Mouse (Mus musculus) embryonic stem cell, embryonic (primary cell): ENCODE data around the gene S100a13.

ENCODE experiments used
- CTCF ChIA-PET, 4 experiments: fragments of 300-600 bp in 2 of 4; fragments of 350-600 bp in 2 of 4; sonication (Branson Sonifier 250); formaldehyde crosslinking; loops; one replicate each; lab custom pipeline; 2022; ENCODE audit warnings: inconsistent platforms in 2 of 4; lab: Charles Lee
- POLR2A ChIA-PET, 4 experiments: fragments of 300-600 bp in 2 of 4; fragments of 350-600 bp in 2 of 4; sonication (Branson Sonifier 250); formaldehyde crosslinking; loops; one replicate each; lab custom pipeline; 2022; ENCODE audit warnings: antibody characterized with exemption in 4 of 4, inconsistent platforms in 1 of 4; lab: Charles Lee

S100a13 gene

DNA sequence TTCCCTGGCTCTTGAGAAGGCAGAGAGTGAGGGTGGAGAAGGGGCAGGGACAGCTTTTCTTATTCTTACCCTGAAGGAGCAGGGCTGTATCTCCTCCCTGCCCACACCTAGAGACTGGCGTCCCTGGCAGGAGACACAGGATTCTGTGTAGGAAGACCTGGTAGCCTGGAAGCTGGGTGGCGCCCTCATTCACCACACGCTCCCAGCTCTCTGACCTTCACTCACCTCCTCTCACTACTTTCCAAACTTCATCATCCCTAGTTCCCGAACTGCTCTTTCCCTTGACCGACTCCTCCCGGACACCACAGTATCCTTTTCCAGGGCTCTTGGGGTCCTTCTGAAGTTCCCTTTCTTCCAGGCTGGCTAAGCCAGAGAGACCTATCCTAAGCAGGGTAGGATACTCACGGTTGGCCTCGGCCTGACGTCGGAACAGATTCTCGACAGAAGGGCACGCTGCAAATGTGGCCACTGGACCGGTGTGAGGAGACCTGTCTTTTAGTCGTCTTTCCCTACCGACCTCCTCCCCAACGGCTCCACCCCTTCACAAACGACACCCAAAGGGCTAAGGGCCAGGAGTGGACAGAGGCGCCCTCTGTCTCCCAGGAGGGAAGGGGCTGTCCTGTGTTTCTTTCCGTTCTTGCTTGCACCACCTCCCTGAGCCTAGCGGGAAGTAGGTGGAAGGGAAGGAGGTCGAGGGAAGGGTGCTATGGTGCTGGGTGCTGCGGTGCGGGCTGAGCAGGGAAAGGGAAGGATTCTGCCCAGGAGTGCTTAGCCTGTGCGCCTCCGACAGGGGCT is at the start of gene S100a13, which contains the start of gene S100a1:
Gene S100a13, plus strand, starts transcription at position 640 of the 795 bp plus-strand sequence.
Gene S100a1, minus strand, starts transcription at position 597 of the 795 bp plus-strand sequence.
- CTCF ChIA-PET = interaction anchor here in 2 of 4 experiments (0.8 to 2.6 kb wide), 7 partner anchors 8 to 196 kb away, joined by 3 to 24 read pairs (median 4); partner anchors contain the start of genes S100a14 (in 2 of the 2) and Snapin (in 2 of the 2)

DNA sequence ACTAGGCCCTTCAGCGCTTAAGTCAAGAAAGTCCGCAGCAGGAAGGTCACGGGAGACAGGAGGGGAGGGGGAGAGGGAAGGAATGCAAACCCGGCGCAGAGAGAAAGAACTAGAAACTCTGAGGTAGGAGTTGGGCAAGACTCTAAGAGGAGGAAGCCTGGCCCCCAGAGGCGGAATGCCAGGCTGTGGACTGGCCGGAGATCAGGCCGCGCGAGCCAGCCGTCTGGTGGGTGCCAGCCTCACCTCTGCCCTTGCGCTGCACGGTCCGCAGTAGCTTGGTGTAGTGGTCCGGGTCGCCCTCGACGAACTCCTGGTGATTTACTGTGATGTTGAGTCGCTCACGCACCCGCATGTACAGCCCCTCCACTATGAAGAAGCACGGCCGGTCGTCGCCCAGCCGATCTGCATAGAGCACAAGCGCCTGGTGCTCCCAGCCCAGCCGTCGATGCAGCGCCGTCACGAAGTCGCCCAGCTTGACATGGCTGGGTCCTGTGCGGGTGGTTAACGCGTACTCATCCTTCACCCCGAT is 49.6 kb upstream of the S100a13 start:
- POLR2A ChIA-PET = interaction anchor here in 3 of 4 experiments (0.5 to 4.8 kb wide), 24 partner anchors 8 to 287 kb away, joined by 3 to 33 read pairs (median 5); partner anchors contain the start of genes Ilf2 (in 1 of the 3), Ints3 (in 1 of the 3) and Snapin (in 1 of the 3)
- CTCF ChIA-PET = interaction anchor here (0.5 to 5.1 kb wide), 9 partner anchors 8 to 500 kb away, joined by 3 to 47 read pairs (median 4); no protein-coding TSS in a partner anchor

More for the DNA sequence above, at the start of gene S100a13, which contains the start of gene S100a1:
- POLR2A ChIA-PET = interaction anchor here (0.7 to 19.5 kb wide), 101 partner anchors 8 to 1939 kb away, joined by 3 to 802 read pairs (median 7); partner anchors contain the start of genes Ints3 (in 3 of the 4), S100a14 (in 3 of the 4), Slc27a3 (in 3 of the 4) and Snapin (in 3 of the 4)

DNA sequence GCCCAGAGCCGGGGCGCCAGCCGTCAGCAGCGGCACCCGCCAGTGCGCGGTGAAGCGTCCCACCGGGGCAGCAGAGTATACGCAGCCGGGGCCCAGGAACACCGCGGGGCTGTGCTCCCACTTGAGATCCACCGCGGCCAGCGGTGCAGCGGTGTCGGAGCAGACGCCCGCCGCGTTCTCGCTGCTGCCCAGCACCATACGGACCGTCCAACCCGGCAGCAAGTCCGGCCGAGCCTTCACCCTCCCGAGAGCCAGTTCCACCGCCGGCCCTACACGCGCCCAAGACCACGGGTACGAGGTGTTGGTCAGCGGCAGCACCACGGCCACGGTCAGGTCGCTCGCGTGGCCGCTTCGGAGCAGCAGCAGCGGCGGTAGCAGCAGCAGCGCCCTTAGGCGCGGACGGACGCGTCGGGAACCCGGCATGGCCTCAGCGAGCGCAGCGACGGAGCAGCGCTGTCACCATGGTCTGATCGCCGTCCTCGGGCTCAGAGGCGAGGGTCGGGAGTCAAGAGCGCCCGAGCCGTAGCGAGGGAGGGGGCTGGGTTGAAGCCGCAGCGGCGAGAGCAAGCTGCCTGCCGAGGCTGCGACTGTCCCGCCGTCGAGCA is 49.1 kb upstream of the S100a13 start:
- CTCF ChIA-PET = interaction anchor here in 3 of 4 experiments (0.6 to 5.1 kb wide), 6 partner anchors 23 to 92 kb away, joined by 3 to 47 read pairs (median 6); no protein-coding TSS in a partner anchor
- POLR2A ChIA-PET = interaction anchor here in 3 of 4 experiments (0.6 to 4.8 kb wide), 16 partner anchors 9 to 120 kb away, joined by 3 to 33 read pairs (median 6); partner anchors contain the start of genes Ilf2 (in 1 of the 3), Ints3 (in 1 of the 3) and Snapin (in 1 of the 3)

DNA sequence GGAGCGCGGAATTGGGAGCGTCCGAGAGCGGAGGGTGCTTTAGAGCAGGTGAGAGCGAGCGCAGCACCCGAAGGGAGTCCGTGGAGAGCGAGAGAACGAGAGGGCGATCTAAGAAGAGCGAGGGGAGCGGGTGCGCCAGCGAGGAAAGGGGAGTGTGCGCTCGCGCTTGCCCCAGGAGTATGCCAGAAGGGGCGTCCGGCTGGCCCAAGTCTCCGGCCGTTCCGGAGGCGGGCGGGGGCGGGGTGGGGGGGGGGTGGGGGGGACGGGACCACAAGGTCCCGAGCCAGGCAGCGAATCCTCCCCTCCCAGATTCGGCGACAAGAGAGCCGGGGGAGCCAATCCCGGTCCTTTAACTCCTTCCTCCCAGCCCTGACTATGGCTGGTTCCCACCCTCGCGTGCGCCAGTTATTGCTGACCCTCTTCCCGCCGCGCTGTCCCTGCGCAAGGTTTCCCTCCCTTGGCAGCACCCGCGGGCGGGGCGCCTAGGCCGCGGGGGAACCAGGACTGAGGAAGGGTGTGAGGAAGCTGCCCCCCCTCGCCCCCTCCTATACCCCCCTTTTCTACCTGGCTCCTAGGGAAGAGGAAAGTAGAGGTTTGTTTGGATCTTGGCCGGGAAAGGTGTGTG is 48.4 kb upstream of the S100a13 start, which contains the start of gene Npr1:
Gene Npr1, minus strand, starts transcription at position 181 of the 625 bp plus-strand sequence.
- ChIA-PET POLR2A (interaction anchor here in 3 of 4 experiments (1.0 to 4.8 kb wide), 18 partner anchors 10 to 103 kb away, joined by 3 to 33 read pairs (median 6); partner anchors contain the start of genes Ints3 (in 1 of the 3) and Slc27a3 (in 1 of the 3)), CTCF (interaction anchor here in 3 of 4 experiments (1.1 to 5.1 kb wide), 5 partner anchors 53 to 92 kb away, joined by 3 to 47 read pairs (median 13); no protein-coding TSS in a partner anchor)

DNA sequence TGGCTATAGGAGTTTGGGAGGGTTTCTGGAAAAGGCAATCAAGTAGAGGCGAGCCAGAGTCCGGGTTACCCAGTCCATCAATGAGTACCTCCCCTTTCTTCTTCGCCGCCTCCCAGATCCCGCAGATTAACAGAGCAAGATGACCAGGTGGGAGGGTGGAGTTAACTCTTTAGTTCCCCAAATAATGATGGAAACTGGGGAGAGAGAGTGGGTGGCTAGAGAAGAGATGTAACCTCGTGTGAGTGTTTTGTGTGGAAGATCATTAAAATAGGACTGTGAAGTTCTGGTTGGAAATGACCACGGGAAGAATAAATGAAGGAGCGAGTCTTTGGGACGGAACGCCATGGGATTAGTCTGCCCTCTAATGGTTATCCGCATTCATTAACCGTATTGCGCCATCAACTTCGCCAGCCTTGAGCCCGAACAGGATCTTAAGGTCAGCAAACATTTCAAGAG is 47.9 kb upstream of the S100a13 start:
- ChIA-PET POLR2A (interaction anchor here (0.6 to 4.8 kb wide), 25 partner anchors 8 to 350 kb away, joined by 3 to 33 read pairs (median 4); partner anchors contain the start of genes Snapin (in 2 of the 4), Chtop (in 1 of the 4), Ints3 (in 1 of the 4) and Slc27a3 (in 1 of the 4)), CTCF (interaction anchor here (0.6 to 5.1 kb wide), 20 partner anchors 11 to 250 kb away, joined by 3 to 47 read pairs (median 4); partner anchors contain the start of gene Slc39a1 (in 1 of the 4))

DNA sequence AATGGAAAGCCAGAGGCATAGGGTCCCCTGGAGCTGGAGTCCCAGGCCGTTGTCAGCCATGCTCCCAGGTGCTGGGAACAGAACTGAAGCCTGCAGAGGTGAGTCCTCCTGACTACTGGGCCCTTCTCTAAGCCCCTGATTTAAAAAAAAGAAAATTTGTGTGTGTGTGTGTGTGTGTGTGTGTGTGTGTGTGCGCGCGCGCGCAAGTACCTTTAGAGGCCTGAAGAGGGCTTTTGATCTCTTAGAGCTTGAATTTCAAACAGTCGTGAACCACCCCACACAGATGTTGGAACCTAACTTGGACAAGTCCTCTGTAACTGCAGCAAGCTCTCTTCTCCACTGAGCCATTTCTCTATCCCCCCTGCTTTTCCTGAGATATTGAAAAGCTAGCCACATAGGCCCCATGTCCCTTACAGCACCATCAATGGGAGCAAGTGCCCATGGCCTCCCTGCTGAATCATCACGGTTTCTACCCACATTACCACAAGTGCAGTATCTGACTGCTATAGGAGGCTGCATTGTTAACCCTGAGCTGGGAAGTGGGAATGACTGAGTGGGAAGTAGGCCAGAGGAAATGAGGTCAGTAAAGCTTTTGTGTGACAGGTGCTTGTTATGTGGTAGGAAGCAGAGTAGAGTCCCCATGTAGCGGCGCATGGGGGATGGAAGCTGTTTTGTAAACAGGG is 46.5 kb upstream of the S100a13 start:
- ChIA-PET CTCF (interaction anchor here (0.5 to 5.1 kb wide), 25 partner anchors 10 to 1444 kb away, joined by 3 to 47 read pairs (median 4); partner anchors contain the start of gene Slc27a3 (in 1 of the 4)), POLR2A (interaction anchor here (0.6 to 4.8 kb wide), 27 partner anchors 11 to 175 kb away, joined by 3 to 33 read pairs (median 5); partner anchors contain the start of genes Chtop (in 2 of the 4), Slc27a3 (in 2 of the 4), Snapin (in 2 of the 4) and Gatad2b (in 1 of the 4))

DNA sequence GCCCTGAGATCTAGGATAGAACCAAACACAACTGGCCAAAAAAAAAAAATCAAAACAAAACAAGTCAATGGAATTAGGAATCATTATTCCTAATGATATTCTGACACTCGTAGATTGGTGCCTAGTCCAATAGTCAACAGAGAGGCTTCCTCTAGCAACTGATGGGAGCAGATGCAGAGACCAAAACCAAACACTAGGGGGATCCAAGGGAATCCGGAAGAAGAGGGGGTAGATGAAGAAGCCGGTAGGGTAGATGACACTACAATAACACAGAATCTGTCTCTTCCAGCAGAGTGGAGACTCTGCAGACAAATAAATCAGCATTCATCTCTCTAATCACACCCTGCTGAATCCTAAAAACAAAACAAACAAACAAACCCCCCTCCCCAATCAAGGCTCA is 42.0 kb upstream of the S100a13 start:
- ChIA-PET POLR2A (interaction anchor here in 2 of 4 experiments (0.6 to 1.0 kb wide), 2 partner anchors 18 to 41 kb away, joined by 3 read pairs; partner anchors contain the start of gene Snapin (in 1 of the 2)), CTCF (interaction anchor here in 1 of 4 experiments (0.9 kb wide), 1 partner anchor 8 kb away, joined by 3 read pairs; no protein-coding TSS in a partner anchor)

DNA sequence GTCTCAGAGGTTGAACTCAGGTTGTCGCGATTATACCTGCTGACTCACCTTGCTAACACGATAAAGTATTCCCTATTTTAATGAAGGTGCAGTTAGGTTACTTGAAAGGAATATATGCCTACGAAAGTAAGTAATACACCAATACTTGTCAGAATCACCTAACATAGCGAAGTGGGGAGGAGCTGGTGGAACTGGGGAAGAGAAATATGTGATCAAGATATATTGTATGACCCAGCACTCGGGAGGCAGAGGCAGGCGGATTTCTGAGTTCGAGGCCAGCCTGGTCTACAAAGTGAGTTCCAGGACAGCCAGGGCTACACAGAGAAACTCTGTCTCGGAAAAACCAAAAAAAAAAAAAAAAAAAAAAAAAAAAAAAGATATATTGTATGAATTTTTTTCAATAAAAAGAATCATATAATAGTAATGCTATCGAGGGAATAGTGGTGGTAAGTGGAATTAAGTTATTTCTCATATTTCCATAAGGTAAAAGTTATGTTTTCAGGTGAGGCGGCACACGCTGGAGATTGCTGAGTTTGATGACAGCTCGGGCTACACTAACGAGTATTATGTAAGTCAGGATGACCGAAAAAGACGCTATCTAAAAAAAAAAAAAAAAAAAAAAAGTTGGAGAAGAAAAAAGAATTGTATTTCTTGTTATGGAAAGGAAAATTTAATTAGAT is 38.9 kb upstream of the S100a13 start:
- ChIA-PET CTCF (interaction anchor here in 3 of 4 experiments (0.7 to 0.9 kb wide), 8 partner anchors 15 to 219 kb away, joined by 3 to 7 read pairs (median 5); partner anchors contain the start of gene Snapin (in 1 of the 3)), POLR2A (interaction anchor here (0.6 to 1.6 kb wide), 34 partner anchors 9 to 254 kb away, joined by 3 to 9 read pairs (median 4); partner anchors contain the start of genes Snapin (in 2 of the 4), S100a14 (in 1 of the 4) and Slc39a1 (in 1 of the 4))

DNA sequence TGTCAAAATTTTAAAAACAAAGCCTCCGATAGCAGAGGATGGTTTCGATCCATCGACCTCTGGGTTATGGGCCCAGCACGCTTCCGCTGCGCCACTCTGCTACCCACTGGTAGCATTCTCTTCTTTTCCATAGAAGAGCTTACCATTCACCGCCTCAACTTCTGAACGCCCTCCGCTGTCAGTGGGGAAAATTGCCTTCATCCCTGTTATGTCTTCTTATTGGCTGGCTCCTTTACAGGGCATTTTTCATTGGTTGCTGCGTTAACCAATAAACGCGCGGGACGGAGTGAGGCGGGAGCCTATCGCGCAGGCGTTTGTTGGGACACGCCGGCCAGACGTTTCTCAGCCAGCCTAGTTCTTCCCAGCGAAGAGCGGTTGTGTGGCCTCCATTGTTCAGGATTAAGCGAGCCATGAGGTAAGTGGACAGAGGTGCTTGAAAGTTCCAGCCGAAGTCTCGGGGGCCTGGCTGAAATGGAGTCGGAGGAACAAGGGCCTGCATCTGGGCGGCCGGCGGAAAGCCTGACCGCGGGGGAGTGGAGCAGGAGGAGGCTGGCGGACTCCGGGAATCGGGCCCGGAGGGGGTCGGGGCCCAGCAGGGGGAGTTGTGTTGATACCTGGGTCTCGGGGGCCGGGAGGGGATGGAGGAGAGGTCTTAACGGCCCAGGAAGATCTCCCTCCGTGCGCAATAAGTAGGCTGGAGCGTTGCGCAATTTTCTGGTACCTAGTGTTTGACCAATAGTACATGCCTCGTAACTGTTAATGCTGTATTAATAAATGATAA is 38.2 kb upstream of the S100a13 start, which contains the start of gene Ilf2:
Gene Ilf2, plus strand, starts transcription at position 296 of the 781 bp plus-strand sequence.
- CTCF ChIA-PET = interaction anchor here in 3 of 4 experiments (0.7 to 0.9 kb wide), 6 partner anchors 15 to 177 kb away, joined by 3 to 7 read pairs (median 4); partner anchors contain the start of gene Snapin (in 1 of the 3)
- POLR2A ChIA-PET = interaction anchor here (0.6 to 1.6 kb wide), 32 partner anchors 8 to 228 kb away, joined by 3 to 9 read pairs (median 4); partner anchors contain the start of genes Snapin (in 2 of the 4), S100a14 (in 1 of the 4) and Slc39a1 (in 1 of the 4)

DNA sequence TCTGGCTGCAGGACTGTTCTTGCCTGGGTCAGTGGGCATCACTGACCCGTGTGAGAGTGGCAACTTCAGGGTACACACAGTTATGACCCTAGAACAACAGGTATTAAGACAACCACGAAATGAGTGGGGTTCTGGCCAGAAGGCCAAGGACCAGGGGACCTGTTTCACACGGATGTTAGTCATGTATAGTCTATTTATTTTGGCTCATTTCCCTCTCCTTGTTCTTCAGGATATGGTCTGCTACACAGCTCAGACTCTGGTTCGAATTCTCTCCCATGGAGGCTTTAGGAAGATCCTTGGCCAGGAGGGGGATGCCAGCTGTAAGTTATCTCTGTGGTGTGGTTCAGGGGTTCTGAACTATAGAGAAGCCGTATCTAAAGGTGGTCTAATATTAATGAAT is 27.2 kb upstream of the S100a13 start:
- ChIA-PET CTCF (interaction anchor here in 2 of 4 experiments (0.6 to 1.4 kb wide), 2 partner anchors 74 to 135 kb away, joined by 3 to 4 read pairs; no protein-coding TSS in a partner anchor), POLR2A (interaction anchor here (0.5 to 19.9 kb wide), 9 partner anchors 9 to 114 kb away, joined by 3 to 802 read pairs (median 6); partner anchors contain the start of genes Chtop (in 1 of the 4), S100a1 (in 1 of the 4) and S100a13 (in 1 of the 4))

DNA sequence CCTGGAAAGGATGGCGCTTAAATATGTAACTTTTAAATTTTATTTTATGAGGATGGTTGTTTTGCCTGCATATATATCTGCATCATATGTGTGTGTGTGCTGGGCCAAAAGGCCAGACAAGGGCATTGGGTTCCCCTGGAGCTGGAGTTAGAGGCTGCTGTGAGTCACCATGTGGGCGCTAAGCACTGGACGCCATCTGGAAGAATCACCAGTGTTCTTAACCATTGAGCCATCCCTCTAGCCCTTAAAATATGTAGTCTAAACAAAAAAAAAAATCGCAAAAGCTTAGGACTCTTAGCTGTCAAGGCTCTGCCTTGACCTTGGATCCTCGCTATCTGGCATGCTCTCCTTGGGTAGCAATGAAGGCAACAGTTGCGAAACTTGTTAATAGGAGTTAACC is 25.7 kb upstream of the S100a13 start:
- CTCF ChIA-PET = interaction anchor here in 1 of 4 experiments (0.7 to 1.4 kb wide), 2 partner anchors 76 to 222 kb away, joined by 3 to 4 read pairs; no protein-coding TSS in a partner anchor

DNA sequence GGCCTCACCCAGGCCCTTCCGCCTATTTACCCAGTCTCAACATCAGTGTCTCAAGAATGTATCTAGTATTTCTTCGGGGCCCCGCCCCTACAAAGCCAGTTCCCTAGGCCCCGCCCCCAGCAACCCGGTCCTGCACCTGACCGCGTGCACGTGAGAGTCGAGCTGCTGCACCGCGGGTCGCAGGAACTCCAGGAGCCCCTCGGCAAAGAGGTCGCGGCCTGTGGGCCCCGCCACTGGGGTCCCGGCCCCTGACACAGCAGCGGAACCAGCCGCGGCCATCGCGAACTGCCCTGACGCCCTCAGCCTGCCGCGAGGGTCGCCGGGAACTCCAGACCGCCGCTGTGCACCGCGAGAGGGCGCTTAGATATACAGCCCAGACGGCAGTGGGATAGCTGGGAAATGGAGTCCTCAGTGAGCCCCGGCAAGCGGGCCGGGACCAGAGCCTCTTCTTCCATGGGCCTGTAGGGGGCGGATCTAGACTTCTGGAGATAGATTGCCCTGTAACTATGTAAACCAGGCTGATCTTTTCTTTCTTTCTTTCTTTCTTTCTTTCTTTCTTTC is 23.5 kb upstream of the S100a13 start, which contains the start of gene Snapin:
Gene Snapin, minus strand, starts transcription at position 338 of the 561 bp plus-strand sequence.
- ChIA-PET CTCF (interaction anchor here (0.5 to 3.1 kb wide), 51 partner anchors 9 to 752 kb away, joined by 3 to 33 read pairs (median 4); partner anchors contain the start of genes S100a7a (in 3 of the 4), S100a16 (in 1 of the 4), S100a3 (in 1 of the 4) and Slc27a3 (in 1 of the 4)), POLR2A (interaction anchor here (0.6 to 19.9 kb wide), 70 partner anchors 9 to 279 kb away, joined by 3 to 802 read pairs (median 4); partner anchors contain the start of genes Chtop (in 3 of the 4), S100a14 (in 2 of the 4), Slc27a3 (in 2 of the 4) and Gatad2b (in 1 of the 4))

More for the DNA sequence above, 25.7 kb upstream of the S100a13 start:
- POLR2A ChIA-PET = interaction anchor here in 3 of 4 experiments (0.5 to 19.9 kb wide), 8 partner anchors 10 to 241 kb away, joined by 3 to 802 read pairs (median 11); partner anchors contain the start of genes Chtop (in 1 of the 3), S100a1 (in 1 of the 3), S100a13 (in 1 of the 3) and Slc27a3 (in 1 of the 3)
